Mouse (Mus musculus) ES-E14 (cell line): ENCODE measurements around the gene Zfp64.
"Not testable (repeated sequence)": the region's sequence is repeated elsewhere in the genome, so short reads cannot be mapped to it uniquely, and the experiment has no call there.

ENCODE experiments used
- CHD2 ChIP-seq: IDR thresholded peaks from 2 replicates; pipeline ENCODE4 v1.6.1; 2014; ENCODE audit warnings: mild to moderate bottlenecking, low read depth, low read length, inconsistent platforms
- ZNF384 ChIP-seq: IDR thresholded peaks from 2 replicates; pipeline ENCODE4 v1.6.1; 2012; ENCODE audit warnings: low read depth, low read length, inconsistent platforms

DNA sequence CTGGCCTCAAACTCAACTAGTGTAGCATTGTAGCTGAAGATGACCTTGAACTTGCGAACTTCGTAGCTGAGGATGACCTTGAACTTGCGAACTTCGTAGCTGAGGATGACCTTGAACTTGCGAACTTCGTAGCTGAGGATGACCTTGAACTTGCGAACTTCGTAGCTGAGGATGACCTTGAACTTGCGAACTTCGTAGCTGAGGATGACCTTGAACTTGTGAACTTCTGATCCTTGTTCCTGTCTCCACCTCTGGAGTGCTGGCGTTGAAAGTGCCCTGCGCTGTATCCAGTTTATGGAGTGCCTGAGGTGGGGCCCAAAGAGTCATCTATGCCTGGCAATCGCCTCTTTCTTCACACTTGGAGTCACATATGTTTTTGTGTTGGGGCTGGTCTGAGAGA lies 101.5 kb downstream of the Zfp64 start:
- not testable (repeated sequence) for TF ChIP-seq ZNF384, CHD2
